Mouse (Mus musculus) MEL (cell line): ENCODE measurements around the gene Pde8b. TPM values are rescaled to one million over a fixed set of nuclear protein-coding genes. Genes with fewer than 3 reads are reported as not detected.

Experiments
- DNase-seq: peaks from one replicate; pipeline ENCODE4 v3.0.0; 2011; ENCODE audit warnings: low read depth, low spot score
- H3K27ac ChIP-seq: 2 replicates; pipeline ENCODE4 v1.5.1; 2012; ENCODE audit warnings: low read depth, mild to moderate bottlenecking, control low read depth, low read length, moderate library complexity; ENCODE audit not compliant: control insufficient read depth
- H3K27me3 ChIP-seq, 2 experiments: fragments of 150-350 bp in 1 of 2; sonication (generic) in 1 of 2; 2 replicates each; pipeline ENCODE4 v1.6.1; 2012; ENCODE audit warnings: low read length in 2 of 2, mild to moderate bottlenecking in 2 of 2, improper control_type of control experiment in 1 of 2, moderate library complexity in 1 of 2; ENCODE audit not compliant: insufficient read depth in 2 of 2, control insufficient read depth in 1 of 2
- H3K36me3 ChIP-seq, 2 experiments: 2 replicates each; pipeline ENCODE4 v1.6.1; 2012 to 2014; ENCODE audit warnings: low read length in 2 of 2, improper control_type of control experiment in 1 of 2, inconsistent platforms in 1 of 2, mild to moderate bottlenecking in 1 of 2; ENCODE audit not compliant: insufficient read depth in 2 of 2, control insufficient read depth in 1 of 2
- H3K4me1 ChIP-seq, 2 experiments: fragments of 150-350 bp in 1 of 2; sonication (generic) in 1 of 2; 2 replicates each; pipeline ENCODE4 v1.6.1; 2012; ENCODE audit warnings: low read length in 2 of 2, improper control_type of control experiment in 1 of 2, mild to moderate bottlenecking in 1 of 2; ENCODE audit not compliant: insufficient read depth in 2 of 2, control insufficient read depth in 1 of 2
- H3K4me3 ChIP-seq, 2 experiments: fragments of 150-350 bp in 1 of 2; sonication (generic) in 1 of 2; 2 replicates each; pipeline ENCODE4 v1.5.1; 2012; ENCODE audit warnings: low read depth in 2 of 2, low read length in 2 of 2, mild to moderate bottlenecking in 2 of 2, moderate library complexity in 2 of 2, control low read depth in 1 of 2, improper control_type of control experiment in 1 of 2; ENCODE audit not compliant: control insufficient read depth in 1 of 2, insufficient read depth in 1 of 2
- H3K79me2 ChIP-seq: 2 replicates; pipeline ENCODE4 v1.6.1; 2012; ENCODE audit warnings: mild to moderate bottlenecking, low read length, moderate library complexity; ENCODE audit not compliant: control insufficient read depth, poor library complexity, insufficient read depth
- H3K9ac ChIP-seq: 2 replicates; pipeline ENCODE4 v1.6.1; 2012; ENCODE audit warnings: low read depth, mild to moderate bottlenecking, control low read depth, low read length, moderate library complexity; ENCODE audit not compliant: control insufficient read depth, poor library complexity, severe bottlenecking
- H3K9me3 ChIP-seq: fragments of 150-350 bp; sonication (generic); replicated peaks from 2 replicates; pipeline ENCODE4 v1.6.1; 2012; ENCODE audit warnings: mild to moderate bottlenecking, low read length, improper control_type of control experiment, moderate library complexity; ENCODE audit not compliant: insufficient read depth
- CHD1 ChIP-seq: IDR thresholded peaks from 2 replicates; pipeline ENCODE4 v1.6.1; 2012; ENCODE audit warnings: low read depth, mild to moderate bottlenecking, inconsistent platforms, low read length, improper control_type of control experiment
- E2F4 ChIP-seq: IDR thresholded peaks from 2 replicates; pipeline ENCODE4 v1.6.1; 2011; ENCODE audit warnings: low read depth, low read length, improper control_type of control experiment, borderline replicate concordance
- EP300 ChIP-seq, 2 experiments: IDR thresholded peaks; 2 replicates each; pipeline ENCODE4 v1.6.1; 2011; ENCODE audit warnings: improper control_type of control experiment in 2 of 2, low read length in 2 of 2, low read depth in 1 of 2, mild to moderate bottlenecking in 1 of 2
- MAFK ChIP-seq: IDR thresholded peaks from 2 replicates; pipeline ENCODE4 v1.6.1; 2011; ENCODE audit warnings: low read depth, mild to moderate bottlenecking, low read length, improper control_type of control experiment, borderline replicate concordance
- MAZ ChIP-seq: IDR thresholded peaks from 2 replicates; pipeline ENCODE4 v1.6.1; 2012; ENCODE audit warnings: low read depth, mild to moderate bottlenecking, inconsistent platforms, low read length, improper control_type of control experiment
- MXI1 ChIP-seq: IDR thresholded peaks from 2 replicates; pipeline ENCODE4 v1.6.1; 2011; ENCODE audit warnings: mild to moderate bottlenecking, low read depth, low read length, improper control_type of control experiment
- NELFE ChIP-seq: IDR thresholded peaks from 2 replicates; pipeline ENCODE4 v1.6.1; 2011; ENCODE audit warnings: low read depth, low read length, improper control_type of control experiment
- NRF1 ChIP-seq: IDR thresholded peaks from 2 replicates; pipeline ENCODE4 v1.6.1; 2014; ENCODE audit warnings: low read depth, mild to moderate bottlenecking, inconsistent platforms, low read length, improper control_type of control experiment, moderate library complexity; ENCODE audit not compliant: poor library complexity, insufficient read depth, severe bottlenecking
- POLR2AphosphoS5 ChIP-seq: IDR thresholded peaks from 2 replicates; pipeline ENCODE4 v1.6.1; 2012; ENCODE audit warnings: low read depth, borderline replicate concordance, mild to moderate bottlenecking, inconsistent platforms, low read length, moderate library complexity, mixed read lengths
- RCOR1 ChIP-seq: IDR thresholded peaks from 2 replicates; pipeline ENCODE4 v1.6.1; 2012; ENCODE audit warnings: low read depth, mild to moderate bottlenecking, inconsistent platforms, low read length, improper control_type of control experiment
- SMC3 ChIP-seq: IDR thresholded peaks from 2 replicates; pipeline ENCODE4 v1.6.1; 2011; ENCODE audit warnings: low read depth, low read length, improper control_type of control experiment
- USF1 ChIP-seq: IDR thresholded peaks from 2 replicates; pipeline ENCODE4 v1.6.1; 2014; ENCODE audit warnings: low read depth, mild to moderate bottlenecking, inconsistent platforms, low read length, improper control_type of control experiment, moderate library complexity
- ZMIZ1 ChIP-seq: IDR thresholded peaks from 2 replicates; pipeline ENCODE4 v1.6.1; 2012; ENCODE audit warnings: low read depth, mild to moderate bottlenecking, inconsistent platforms, low read length, improper control_type of control experiment, moderate library complexity
- polyA plus RNA-seq, 2 experiments: library from polyadenylated mRNA; stranded (reverse) in 1 of 2; unstranded in 1 of 2; fragments of >175 nt in 1 of 2; fragments of >200 nt in 1 of 2; gene quantifications; 2 replicates each; pipeline versions ENCODE4 v1.2.1 to v1.2.4; 2012; ENCODE audit warnings: low replicate concordance in 2 of 2, low read depth in 1 of 2; ENCODE audit not compliant: insufficient read length in 2 of 2, insufficient read depth in 1 of 2, missing spikeins in 1 of 2
- total RNA-seq: library from RNA; depleted of rRNA; stranded (reverse); fragments of 300-350 nt; gene quantifications from 2 replicates; pipeline ENCODE4 v1.2.3, GENCODE M21; 2012

Pde8b gene
- total and polyA plus RNA-seq, 3 experiments: 0.04 to 0.40 TPM; not detected in 1

GRCm38 (mm10) chr13:95101315-95101714 lies 148.8 kb downstream of the Pde8b start:
- H3K9ac ChIP-seq: no peak overlapping the region
- H3K4me1 ChIP-seq: no peaks in the 10 kb centered on the region
- no peak overlapping the region for H3K27ac ChIP-seq
- no peaks in the 10 kb centered on the region for H3K9me3 ChIP-seq
- no peak overlapping the region for H3K4me3 ChIP-seq
- no peaks in the 10 kb centered on the region for H3K36me3 ChIP-seq
- no peaks in the 10 kb centered on the region for H3K27me3 ChIP-seq
- no peaks in the 10 kb centered on the region for H3K79me2 ChIP-seq
- DNase-seq: no peak
- TF ChIP-seq MAFK: no peak
- no peak for TF ChIP-seq ZMIZ1
- TF ChIP-seq NRF1: no peak
- TF ChIP-seq EP300 (IDR thresholded peaks at IDR 0.05; ENCODE audit: low read depth in 1 of 2, low read length in 2 of 2): no peak

- no peak overlapping the region for H3K9ac ChIP-seq
- no peak overlapping the region for H3K27ac ChIP-seq
- no peaks in the 10 kb centered on the region; a peak in 1 of 4 replicates for H3K27me3 ChIP-seq
- no peak for TF ChIP-seq E2F4
- no peak for TF ChIP-seq NELFE
- no peak for TF ChIP-seq SMC3
- no peak for DNase-seq
- no peaks in the 10 kb centered on the region for H3K79me2 ChIP-seq
- H3K36me3 ChIP-seq: no peaks in the 10 kb centered on the region
- H3K4me3 ChIP-seq: no peak overlapping the region
- H3K4me1 ChIP-seq: no peaks in the 10 kb centered on the region
- H3K9me3 ChIP-seq: no peaks in the 10 kb centered on the region
These were observed 151.0 kb downstream of the Pde8b start for GRCm38 (mm10) chr13:95098931-95099720.

DNA sequence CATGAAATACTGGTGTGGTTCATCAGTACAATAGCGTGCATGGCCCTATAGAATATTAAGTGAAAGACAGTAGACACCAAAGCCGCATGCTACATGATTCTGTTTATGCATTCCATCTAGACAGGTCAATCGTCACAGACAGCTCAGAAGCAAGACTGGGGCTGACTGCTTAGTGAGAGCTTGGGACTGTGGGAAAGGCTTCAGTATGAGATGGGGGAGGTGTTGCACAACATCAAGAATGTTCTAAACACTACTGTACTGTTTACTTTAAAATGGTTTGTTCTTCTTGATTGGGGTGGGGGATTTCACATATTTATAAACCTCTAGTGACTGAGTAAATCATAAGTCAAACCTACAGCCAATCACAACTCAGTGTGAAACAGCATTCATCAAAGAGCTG lies 153.5 kb downstream of the Pde8b start:
- no peaks in the 10 kb centered on the region for H3K36me3 ChIP-seq
- no peaks in the 10 kb centered on the region for H3K9me3 ChIP-seq
- no peak overlapping the region for H3K4me3 ChIP-seq
- DNase-seq: no peak
- H3K79me2 ChIP-seq: no peaks in the 10 kb centered on the region
- no peaks in the 10 kb centered on the region; a peak in 1 of 4 replicates for H3K27me3 ChIP-seq
- TF ChIP-seq POLR2AphosphoS5 (no peak), USF1 (no peak), MAZ (no peak), CHD1 (no peak), RCOR1 (no peak), MXI1 (no peak)
- H3K9ac ChIP-seq: no peak overlapping the region
- no peak overlapping the region for H3K27ac ChIP-seq
- H3K4me1 ChIP-seq: no peaks in the 10 kb centered on the region
